In the genomic region with DNA sequence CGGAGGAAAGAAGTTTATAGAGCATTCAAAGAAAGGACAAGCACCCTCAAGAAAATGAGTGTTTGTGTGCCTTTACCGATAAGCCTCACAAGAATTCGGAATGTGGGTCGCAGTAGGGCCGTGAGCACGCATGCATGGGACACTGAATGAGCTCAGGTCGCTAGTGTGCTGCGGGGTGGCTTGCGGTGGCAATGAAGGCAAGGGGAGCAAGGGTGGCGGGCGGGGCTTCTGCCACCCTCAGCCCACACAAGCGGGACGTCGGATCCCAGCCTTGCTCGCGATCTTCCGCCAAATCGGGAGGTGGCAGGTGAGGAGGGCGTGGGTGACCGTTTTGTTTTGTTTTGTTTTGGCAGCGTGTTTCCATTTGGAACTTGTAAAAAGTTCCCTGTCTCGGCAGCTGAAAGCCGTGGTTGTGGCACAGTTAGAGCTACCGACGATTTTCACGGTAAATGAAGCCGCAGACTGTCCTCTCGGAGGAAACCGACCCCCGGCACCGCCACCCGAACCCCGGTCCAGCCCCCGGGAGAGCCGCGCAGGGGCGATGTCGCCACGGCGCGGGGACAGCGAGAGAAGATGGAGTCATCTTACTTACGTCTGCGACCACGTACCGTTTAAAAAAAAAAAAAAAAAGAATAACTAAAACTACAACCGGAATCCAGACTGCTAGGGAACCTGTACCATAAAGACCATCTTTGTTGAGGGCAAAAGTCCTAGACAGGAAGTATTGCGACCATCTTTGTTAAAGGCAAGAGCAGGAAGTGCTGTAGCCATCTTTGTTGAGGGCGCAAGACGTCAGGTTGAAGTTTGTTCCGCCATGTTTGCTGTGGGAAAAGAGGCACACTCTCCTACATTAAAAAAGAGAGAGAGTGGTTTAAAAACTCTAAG, we compare ENCODE assay signal across 8 mouse cellular contexts. TPM values are rescaled to one million over a fixed set of nuclear protein-coding genes. Genes with fewer than 3 reads are reported as not detected.
DNase-seq lines count a peak whose midpoint lies in the region; ATAC-seq lines count a peak whose summit lies in the region.

A gene (minus strand): TSS at position 741 of the 885 bp plus-strand sequence.

- no peaks in the 10 kb centered on the region for H3K27me3 ChIP-seq in hindbrain, embryonic 11.5 days (ENCODE audit: control insufficient read depth, insufficient read depth, low read length)

- peak; percentile 86 for DNase-seq in Muller cell, postnatal 12 days (ENCODE audit: inconsistent ontology term)
- DNase-seq in cerebellum, adult 9-11 months, result peak; percentile 91
- DNase-seq in frontal cortex, adult 2 months (ENCODE audit: extremely low spot score in 1 of 2, low spot score in 1 of 2), result peak; percentile 93 to 97
- DNase-seq in hindbrain, embryonic 11.5 days (ENCODE audit: low spot score), result peak; percentile 89
- peak; percentile 87 for DNase-seq in layer of hippocampus, postnatal 10 days (ENCODE audit: low spot score in 2 of 2)
- DNase-seq in lung, postnatal 10 days, result peak; percentile 94
- peak; percentile 91 for DNase-seq in retina, adult 2 months (ENCODE audit: low read depth, low spot score)
- DNase-seq in thymus, postnatal 36 days, result peak; percentile 84 to 85

- H3K4me2 ChIP-seq in hindbrain, embryonic 11.5 days (replicated peaks; ENCODE audit: low read depth, low read length), result peak within 1 kb of the TSS; percentile 47

- ATAC-seq in hindbrain, embryonic 11.5 days (ENCODE audit: low FRiP score), result peak; percentile 86

- H3K4me3 ChIP-seq in hindbrain, embryonic 11.5 days (ENCODE audit: low read depth, low read length), result peak within 1 kb of the TSS; percentile 50

- H3K9me3 ChIP-seq in hindbrain, embryonic 11.5 days (ENCODE audit: control insufficient read depth, low read length), result no peaks in the 10 kb centered on the region

- no peaks in the 10 kb centered on the region for H3K4me1 ChIP-seq in hindbrain, embryonic 11.5 days (replicated peaks; ENCODE audit: control insufficient read depth, insufficient read depth, low read length)

- H3K27ac ChIP-seq in hindbrain, embryonic 11.5 days (ENCODE audit: low read depth, low read length), result peak within 1 kb of the TSS; percentile 81

- H3K36me3 ChIP-seq in hindbrain, embryonic 11.5 days (ENCODE audit: control insufficient read depth, insufficient read depth, low read length), result no peaks in the 10 kb centered on the region

- under 1% methylated on average over 51 of the region's 51 CpGs for WGBS in hindbrain, embryonic 11.5 days

- peak within 1 kb of the TSS; percentile 69 for H3K9ac ChIP-seq in hindbrain, embryonic 11.5 days (ENCODE audit: low read depth, low read length)

RNA-seq across cellular contexts. Expression of the gene that starts here (rescaled TPM):
- polyA plus RNA-seq in frontal cortex, adult 2 months (2012; rRNA removed), result 7.1 and 8.6 TPM in 2 replicates
- polyA plus RNA-seq in hindbrain, embryonic 11.5 days (2014; fragmentation: Nextera tagmentation; extraction: Ambion mirVana), result 16.0 and 17.6 TPM in 2 replicates
- total RNA-seq in layer of hippocampus, postnatal 10 days (2021), result 1 to 10 TPM; 5.8 to 7.3 TPM

Comparison
In these comparisons a context has a peak if more than half of its experiments do, and no peak if none do; other contexts are left out.
1. Peak in every context shown above with its lines: DNase-seq, ATAC-seq, H3K4me3 ChIP-seq and H3K27ac ChIP-seq.